Mouse (Mus musculus) heart, embryonic 16.5 days (tissue): Measurements from ENCODE around the gene Trim15. TPM values are rescaled to one million over a fixed set of nuclear protein-coding genes. Genes with fewer than 3 reads are reported as not detected.
A peak's percentile ranks its signal among the peaks of the same experiment; 100 is the strongest.

ENCODE experiments used
- ATAC-seq: fragments of 200-750 bp; cut with Nextera tagmentation; replicated peaks from 2 replicates; pipeline ENCODE4 v1.8.0; 2017; ENCODE audit warnings: moderate number of reproducible peaks; ENCODE audit not compliant: insufficient read depth, low FRiP score; ENCODE audit errors: extremely low read depth
- H3K27ac ChIP-seq: fragments of 300-500 bp; sonication (generic); 2 replicates; pipeline ENCODE4 v1.5.1; 2014; ENCODE audit warnings: mild to moderate bottlenecking, low read length, control low read depth, moderate library complexity
- H3K27me3 ChIP-seq: fragments of 300-500 bp; sonication (generic); 2 replicates; pipeline ENCODE4 v1.6.1; 2014; ENCODE audit warnings: low read length, mixed read lengths; ENCODE audit not compliant: control insufficient read depth, insufficient read depth
- H3K36me3 ChIP-seq: fragments of 300-500 bp; sonication (generic); 2 replicates; pipeline ENCODE4 v1.6.1; 2014; ENCODE audit not compliant: control insufficient read depth, insufficient read depth
- H3K4me1 ChIP-seq: fragments of 300-500 bp; sonication (generic); 2 replicates; pipeline ENCODE4 v1.6.1; 2014; ENCODE audit warnings: low read length, mixed read lengths; ENCODE audit not compliant: control insufficient read depth, insufficient read depth
- H3K4me2 ChIP-seq: fragments of 300-500 bp; sonication (generic); 2 replicates; pipeline ENCODE4 v1.6.1; 2014; ENCODE audit warnings: low read depth, mild to moderate bottlenecking, control low read depth, low read length
- H3K4me3 ChIP-seq: fragments of 300-500 bp; sonication (generic); 2 replicates; pipeline ENCODE4 v1.5.1; 2014; ENCODE audit warnings: mild to moderate bottlenecking, control low read depth, low read length
- H3K9ac ChIP-seq: fragments of 300-500 bp; sonication (generic); 2 replicates; pipeline ENCODE4 v1.6.1; 2014; ENCODE audit warnings: low read length, control low read depth
- H3K9me3 ChIP-seq: fragments of 300-500 bp; sonication (generic); replicated peaks from 2 replicates; pipeline ENCODE4 v1.6.1; 2016; ENCODE audit warnings: low read length; ENCODE audit not compliant: control insufficient read depth
- WGBS: fragments of 180-500 bp; shearing (Covaris S2); extraction: QIAGEN DNeasy Blood & Tissue Kit; methylation state at CpG from one replicate; pipeline ENCODE4 v1.1.7; 2014; 5-methylcytosine and 5-hydroxymethylcytosine counted together
- polyA plus RNA-seq: library from polyadenylated mRNA; unstranded; fragments of >200 nt; fragmentation: Nextera tagmentation; extraction: Ambion mirVana; gene quantifications from 2 replicates; pipeline ENCODE4 v1.2.1, GENCODE M21; 2015

Trim15 gene
- 0.13 TPM in 1 of 2 replicates, not detected in the other for polyA plus RNA-seq

DNA sequence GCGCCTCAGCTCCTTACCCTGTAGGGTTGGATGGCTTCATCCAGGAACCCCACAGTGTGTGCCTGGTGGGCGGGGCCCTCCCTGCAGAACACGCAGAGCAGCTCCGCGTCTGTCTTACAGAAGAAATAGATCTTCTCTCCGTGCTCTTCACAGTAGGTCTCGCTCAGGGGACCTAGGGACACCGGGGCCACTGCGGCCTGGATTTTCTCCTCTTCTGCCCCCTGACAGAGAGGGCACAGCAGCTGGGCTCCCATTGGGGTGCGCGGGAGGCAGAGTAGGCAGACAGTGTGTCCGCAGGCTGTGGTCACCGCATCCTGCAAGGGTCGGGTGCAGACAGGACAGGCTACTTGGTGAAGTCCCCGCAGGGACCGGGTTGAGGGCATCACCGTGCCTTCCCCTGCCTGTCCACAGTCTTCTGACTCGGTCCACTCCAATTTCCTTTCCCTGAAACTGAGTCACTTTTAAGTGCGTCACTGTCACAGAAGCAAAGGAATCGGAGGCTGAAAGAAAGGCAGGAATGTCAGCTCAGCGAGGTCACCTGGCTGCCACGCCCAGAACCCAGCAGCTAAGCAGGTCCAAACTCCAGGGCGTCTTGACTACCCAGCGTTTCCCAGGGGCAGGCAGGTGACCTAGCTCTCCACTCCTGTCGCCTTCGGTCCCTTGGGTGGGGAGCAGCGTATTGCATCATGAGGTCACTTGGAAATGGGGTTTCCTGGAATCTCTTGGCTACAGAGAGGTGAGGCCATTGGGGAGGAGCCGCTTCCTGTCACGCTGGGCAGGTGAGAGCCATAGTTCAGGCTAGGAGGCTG, at the start of gene Trim15:
Gene Trim15 (minus strand): TSS at position 492 of the 809 bp plus-strand sequence.
- 12% methylated on average over 29 of the region's 29 CpGs for WGBS

DNA sequence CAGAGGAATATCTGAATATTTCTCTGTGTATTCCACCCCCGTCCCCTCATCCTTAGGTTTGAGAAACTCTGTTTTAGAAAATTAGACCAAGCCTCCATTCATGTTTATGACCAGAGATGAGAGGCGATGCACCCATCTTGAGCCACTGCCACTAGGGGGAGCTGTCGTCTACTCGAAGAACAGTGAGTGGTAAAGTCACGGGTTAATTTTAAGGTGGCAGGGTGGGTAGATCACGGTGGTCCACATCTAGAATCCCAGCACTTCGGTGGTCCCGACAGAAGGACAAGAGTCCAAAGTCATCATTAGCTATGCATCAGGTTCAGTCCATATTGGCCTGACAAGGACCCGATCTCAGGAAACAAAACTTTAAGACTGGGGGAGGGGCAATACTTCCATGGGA, 48.1 kb upstream of the Trim15 start:
- 13% methylated on average over 9 of the region's 9 CpGs for WGBS
- H3K9ac ChIP-seq = no peak overlapping the region
- no peaks in the 10 kb centered on the region for H3K4me1 ChIP-seq
- no peak overlapping the region for H3K4me3 ChIP-seq
- no peak for ATAC-seq
- no peak overlapping the region for H3K27ac ChIP-seq
- no peaks in the 10 kb centered on the region for H3K9me3 ChIP-seq
- 0 out of 2 replicates have a peak, but pooled peaks cover 5% of the 10 kb centered on the region for H3K27me3 ChIP-seq
- no peaks in the 10 kb centered on the region for H3K36me3 ChIP-seq
- H3K4me2 ChIP-seq = no peak overlapping the region

More for the DNA sequence above, at the start of gene Trim15:
- H3K4me1 ChIP-seq = no peaks in the 10 kb centered on the region
- ATAC-seq = no peak
- no peak within 1 kb of the TSS for H3K27ac ChIP-seq
- H3K36me3 ChIP-seq = no peaks in the 10 kb centered on the region
- no peak within 1 kb of the TSS for H3K4me3 ChIP-seq
- H3K9ac ChIP-seq = no peak within 1 kb of the TSS
- H3K27me3 ChIP-seq = peaks cover 20% of the 10 kb centered on the region
- no peaks in the 10 kb centered on the region for H3K9me3 ChIP-seq
- peak within 1 kb of the TSS; percentile 39 for H3K4me2 ChIP-seq

GRCm38 (mm10) chr17:36914108-36914507, 47.1 kb upstream of the Trim15 start:
- H3K9me3 ChIP-seq = no peaks in the 10 kb centered on the region
- H3K27me3 ChIP-seq = peaks cover 9% of the 10 kb centered on the region
- no peaks in the 10 kb centered on the region for H3K4me1 ChIP-seq
- no peak overlapping the region for H3K9ac ChIP-seq
- H3K4me3 ChIP-seq = no peak overlapping the region
- no peak overlapping the region for H3K27ac ChIP-seq
- H3K4me2 ChIP-seq = no peak overlapping the region
- 13% methylated on average over 2 of the region's 2 CpGs for WGBS
- no peak for ATAC-seq
- no peaks in the 10 kb centered on the region for H3K36me3 ChIP-seq

DNA sequence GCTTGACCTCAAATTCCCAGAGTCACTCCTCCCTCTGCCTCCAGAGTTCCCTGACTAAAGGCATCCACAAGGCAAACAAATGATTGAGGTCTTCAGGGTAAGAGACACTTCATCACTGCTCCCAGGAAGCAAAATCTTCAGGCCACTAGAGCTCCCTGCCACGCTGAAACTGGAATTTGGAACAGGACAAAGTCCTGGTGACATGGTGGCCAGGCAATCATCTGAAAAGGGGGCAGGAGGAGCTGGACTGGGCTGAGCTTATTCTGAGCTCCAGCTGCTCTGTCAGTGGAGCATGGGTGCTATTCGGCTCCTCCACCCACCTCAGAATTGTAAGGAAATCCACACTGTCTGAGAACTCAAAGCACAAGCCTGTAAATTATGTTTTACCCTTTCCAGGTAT, 45.0 kb upstream of the Trim15 start:
- Histone ChIP-seq H3K4me2 (no peak overlapping the region), H3K9ac (no peak overlapping the region), H3K4me3 (no peak overlapping the region), H3K9me3 (no peaks in the 10 kb centered on the region), H3K4me1 (no peaks in the 10 kb centered on the region), H3K36me3 (no peaks in the 10 kb centered on the region), H3K27ac (no peak overlapping the region), H3K27me3 (peaks cover 12% of the 10 kb centered on the region)
- 57% methylated on average over 2 of the region's 2 CpGs for WGBS
- ATAC-seq = no peak

- Histone ChIP-seq H3K36me3 (no peaks in the 10 kb centered on the region), H3K9ac (no peak overlapping the region), H3K27me3 (peaks cover 9% of the 10 kb centered on the region), H3K4me1 (no peaks in the 10 kb centered on the region), H3K4me3 (no peak overlapping the region), H3K4me2 (no peak overlapping the region), H3K9me3 (no peaks in the 10 kb centered on the region), H3K27ac (no peak overlapping the region)
- no peak for ATAC-seq
- WGBS = 43% methylated on average over 4 of the region's 4 CpGs
Measured at GRCm38 (mm10) chr17:36909802-36910201, 42.8 kb upstream of the Trim15 start.

DNA sequence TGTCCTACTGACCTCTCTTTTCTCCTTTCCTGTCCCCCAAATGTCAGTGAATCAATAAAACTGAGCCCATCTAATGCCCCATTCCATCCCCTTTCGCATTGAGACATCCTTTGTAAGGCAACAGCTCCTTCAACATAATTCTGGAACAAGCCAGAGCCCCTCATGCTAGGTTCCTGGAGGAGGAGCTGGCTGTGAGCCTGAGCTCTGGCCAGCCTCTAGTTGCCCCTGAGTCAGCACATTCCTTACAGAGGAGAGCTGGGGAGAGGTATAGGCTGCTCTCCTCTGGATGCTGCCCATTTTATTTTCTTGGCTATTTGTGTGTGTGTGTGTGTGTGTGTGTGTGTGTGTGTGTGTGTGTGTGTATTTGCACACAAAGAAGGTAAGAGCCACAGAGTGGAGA, 41.2 kb upstream of the Trim15 start:
- WGBS = 42% methylated on average over 1 of the region's 1 CpGs
- Histone ChIP-seq H3K36me3 (no peaks in the 10 kb centered on the region), H3K27me3 (peaks cover 9% of the 10 kb centered on the region), H3K4me3 (no peak overlapping the region), H3K4me1 (no peaks in the 10 kb centered on the region), H3K9ac (no peak overlapping the region), H3K4me2 (no peak overlapping the region), H3K27ac (no peak overlapping the region), H3K9me3 (no peaks in the 10 kb centered on the region)
- ATAC-seq = no peak

DNA sequence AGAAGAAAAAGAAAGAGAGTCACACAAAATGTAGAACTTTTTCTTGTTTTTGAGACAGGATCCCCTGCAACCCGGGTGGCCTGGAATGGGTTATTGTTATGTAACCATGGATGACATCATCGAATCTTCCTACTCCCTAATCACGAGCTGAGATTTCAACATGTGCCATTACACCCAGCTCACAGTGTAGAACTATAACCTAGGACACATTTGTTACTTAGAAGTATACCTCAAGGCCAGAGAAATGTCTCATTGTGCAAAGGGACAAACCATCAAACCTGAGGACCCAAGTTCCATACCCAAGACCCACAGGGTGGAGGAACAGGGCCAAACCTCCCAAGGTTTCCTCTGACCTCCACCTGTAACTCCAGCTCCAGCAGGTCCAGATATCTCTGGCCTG, 36.6 kb upstream of the Trim15 start:
- no peaks in the 10 kb centered on the region for H3K9me3 ChIP-seq
- no peaks in the 10 kb centered on the region for H3K4me1 ChIP-seq
- no peaks in the 10 kb centered on the region for H3K36me3 ChIP-seq
- no peaks in the 10 kb centered on the region; the same call in 1 of the 2 replicates for H3K27me3 ChIP-seq
- no peak overlapping the region for H3K4me3 ChIP-seq
- no peak overlapping the region for H3K4me2 ChIP-seq
- ATAC-seq = no peak
- 59% methylated on average over 3 of the region's 3 CpGs for WGBS
- H3K9ac ChIP-seq = no peak overlapping the region
- H3K27ac ChIP-seq = no peak overlapping the region

DNA sequence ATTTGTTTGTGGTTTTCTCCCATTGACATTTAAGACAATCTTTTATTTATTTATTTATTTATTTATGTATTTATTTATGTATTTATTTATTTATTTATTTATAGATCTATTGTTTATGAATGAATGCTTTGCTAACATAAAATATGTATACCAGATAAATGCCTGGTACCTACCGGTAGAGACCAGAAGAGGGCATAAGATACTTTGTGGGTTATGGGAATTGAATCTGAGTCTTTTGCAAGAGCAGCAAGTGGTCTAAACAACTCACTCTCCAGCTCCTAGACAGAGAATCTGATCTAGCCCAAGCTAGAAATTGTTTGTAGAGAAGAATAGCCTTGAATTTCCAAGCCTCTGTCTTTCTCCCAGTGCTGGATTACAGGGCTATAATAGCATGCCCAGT, 33.7 kb upstream of the Trim15 start:
- Histone ChIP-seq H3K4me1 (no peaks in the 10 kb centered on the region), H3K9me3 (no peaks in the 10 kb centered on the region), H3K36me3 (no peaks in the 10 kb centered on the region), H3K4me3 (no peak overlapping the region), H3K9ac (no peak overlapping the region), H3K27ac (no peak overlapping the region), H3K27me3 (no peaks in the 10 kb centered on the region), H3K4me2 (no peak overlapping the region)
- whole genome bisulfite sequencing = 31% methylated on average over 1 of the region's 1 CpGs
- ATAC-seq = no peak

DNA sequence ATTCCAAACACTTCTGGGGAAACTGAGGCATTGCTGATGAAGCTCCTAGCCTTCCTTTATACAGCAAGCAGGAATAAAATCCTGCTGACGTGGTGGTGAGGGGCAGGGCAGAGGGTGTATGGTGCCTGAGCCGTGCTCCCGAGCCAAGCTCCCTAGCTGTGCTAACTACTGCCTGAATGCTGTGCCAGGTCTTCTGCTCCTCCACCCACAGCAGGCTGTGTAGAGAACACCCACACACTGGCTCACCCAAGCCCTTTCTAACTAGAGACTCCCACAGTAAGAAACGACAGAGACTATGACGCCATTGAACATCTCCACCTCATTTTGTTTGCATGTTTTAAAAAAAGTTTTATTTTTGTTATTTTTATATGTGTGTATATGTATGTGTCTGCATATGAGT, 33.0 kb upstream of the Trim15 start:
- no peak for ATAC-seq
- WGBS = 65% methylated on average over 5 of the region's 5 CpGs
- Histone ChIP-seq H3K27ac (no peak overlapping the region), H3K27me3 (no peaks in the 10 kb centered on the region), H3K4me3 (no peak overlapping the region), H3K9me3 (no peaks in the 10 kb centered on the region), H3K36me3 (no peaks in the 10 kb centered on the region), H3K4me1 (no peaks in the 10 kb centered on the region), H3K9ac (no peak overlapping the region), H3K4me2 (no peak overlapping the region)
